Mouse (Mus musculus): ENCODE measurements around the gene Setdb2.

GRCm38 (mm10) chr14:59395281-59395680 lies 45.4 kb downstream of the Setdb2 start, which contains the start of gene Phf11c:
- no peak for TF ChIP-seq GATA2 (IDR thresholded peaks at IDR 0.05; ENCODE audit: borderline replicate concordance, low read depth, low read length)
- TF ChIP-seq CTCF (IDR thresholded peaks at IDR 0.05; ENCODE audit: low read depth, low read length), result no peak
- no peak for TF ChIP-seq TAL1 (conservative IDR thresholded peaks at IDR 0.05; ENCODE audit: low read depth, low read length)
- no peak for TF ChIP-seq GATA1 (IDR thresholded peaks at IDR 0.05; ENCODE audit: borderline replicate concordance, low read length)

Data from G1E (cell line).